In genomic region chr10:40985350-40985749, GRCm38 (mm10) we compare ENCODE assay signal across 11 mouse cellular contexts.
DNase-seq lines count a peak whose midpoint lies in the region; ATAC-seq lines count a peak whose summit lies in the region.
"Had no signal": no experiment of that assay in that cellular context is flagged by ENCODE, and none has a peak within 500 bp of the region (broad histone marks: within the 10 kb centered on the region; RNA-seq: fewer than 3 reads in every experiment).

No protein-coding gene starts in this region.

- no peaks in the 10 kb centered on the region for H3K27me3 ChIP-seq in midbrain, embryonic 10.5 days (ENCODE audit: low read depth, poor library complexity, severe bottlenecking)
- no peaks in the 10 kb centered on the region for H3K27me3 ChIP-seq in midbrain, embryonic 11.5 days (ENCODE audit: control insufficient read depth, insufficient read depth, low read length)
- H3K27me3 ChIP-seq in hindbrain, embryonic 12.5 days: no peaks in the 10 kb centered on the region
- H3K27me3 ChIP-seq in neural tube, embryonic 14.5 days (ENCODE audit: control insufficient read depth, insufficient read depth, low read length): no peaks in the 10 kb centered on the region
- H3K27me3 ChIP-seq: CH12.LX; liver, embryonic 13.5 days had no signal

- H3K9me3 ChIP-seq in midbrain, embryonic 10.5 days (replicated peaks): no peaks in the 10 kb centered on the region
- H3K9me3 ChIP-seq in midbrain, embryonic 11.5 days (ENCODE audit: control insufficient read depth, low read length): no peaks in the 10 kb centered on the region
- no peaks in the 10 kb centered on the region for H3K9me3 ChIP-seq in hindbrain, embryonic 12.5 days (replicated peaks)
- H3K9me3 ChIP-seq in neural tube, embryonic 14.5 days (ENCODE audit: control insufficient read depth, low read length): no peaks in the 10 kb centered on the region
- H3K9me3 ChIP-seq: liver, embryonic 13.5 days had no signal

- no peaks in the 10 kb centered on the region for H3K36me3 ChIP-seq in midbrain, embryonic 10.5 days
- no peaks in the 10 kb centered on the region for H3K36me3 ChIP-seq in midbrain, embryonic 11.5 days (ENCODE audit: control insufficient read depth, insufficient read depth, low read length)
- no peaks in the 10 kb centered on the region for H3K36me3 ChIP-seq in hindbrain, embryonic 12.5 days
- no peaks in the 10 kb centered on the region for H3K36me3 ChIP-seq in neural tube, embryonic 14.5 days (ENCODE audit: control insufficient read depth, insufficient read depth, low read length)
- H3K36me3 ChIP-seq: liver, embryonic 13.5 days had no signal

- 36% methylated on average over 9 of the region's 13 CpGs for WGBS in midbrain, embryonic 10.5 days
- 26% methylated on average over 11 of the region's 13 CpGs for WGBS in midbrain, embryonic 11.5 days
- WGBS in hindbrain, embryonic 12.5 days: 30% methylated on average over 9 of the region's 13 CpGs
- WGBS in neural tube, embryonic 14.5 days: 17% methylated on average over 10 of the region's 13 CpGs

- 0 out of 2 replicates have a peak overlapping the region, but pooled peaks have one; percentile 10 for H3K4me3 ChIP-seq in midbrain, embryonic 10.5 days
- H3K4me3 ChIP-seq in midbrain, embryonic 11.5 days (ENCODE audit: low read depth, low read length): no peak overlapping the region
- H3K4me3 ChIP-seq in hindbrain, embryonic 12.5 days: no peak overlapping the region
- H3K4me3 ChIP-seq in neural tube, embryonic 14.5 days (ENCODE audit: low read depth, low read length): no peak overlapping the region
- H3K4me3 ChIP-seq: liver, embryonic 13.5 days had no signal

- H3K4me1 ChIP-seq in midbrain, embryonic 10.5 days: peaks cover 6% of the 10 kb centered on the region
- H3K4me1 ChIP-seq in midbrain, embryonic 11.5 days (ENCODE audit: control insufficient read depth, insufficient read depth, low read length): no peaks in the 10 kb centered on the region
- peaks cover 4% of the 10 kb centered on the region for H3K4me1 ChIP-seq in hindbrain, embryonic 12.5 days
- no peaks in the 10 kb centered on the region for H3K4me1 ChIP-seq in neural tube, embryonic 14.5 days (ENCODE audit: control insufficient read depth, insufficient read depth, low read length)
- H3K4me1 ChIP-seq: liver, embryonic 13.5 days had no signal

- no peak overlapping the region for H3K9ac ChIP-seq in midbrain, embryonic 11.5 days (ENCODE audit: low read length)
- H3K9ac ChIP-seq in hindbrain, embryonic 12.5 days: no peak overlapping the region
- no peak overlapping the region for H3K9ac ChIP-seq in neural tube, embryonic 14.5 days (replicated peaks; ENCODE audit: low read depth, low read length)
- H3K9ac ChIP-seq: liver, embryonic 13.5 days had no signal

- no peak for ATAC-seq in midbrain, embryonic 11.5 days (ENCODE audit: low FRiP score)
- ATAC-seq in hindbrain, embryonic 12.5 days (ENCODE audit: low FRiP score): peak; percentile 40
- peak; percentile 94 for ATAC-seq in neural tube, embryonic 14.5 days (ENCODE audit: low read depth)

- peak; percentile 26 to 52 for DNase-seq in gastrocnemius, postnatal 4 days (ENCODE audit: low spot score in 2 of 2)
- no peak for DNase-seq in gastrocnemius, adult 18-20 months (ENCODE audit: low spot score)
- DNase-seq in midbrain, embryonic 10.5 days (ENCODE audit: low spot score): no peak
- DNase-seq in midbrain, embryonic 11.5 days (ENCODE audit: low spot score, missing footprints): no peak
- DNase-seq in layer of hippocampus, adult 18-20 months (ENCODE audit: low spot score in 2 of 2): no peak
- no peak for DNase-seq in cerebellum, adult 11-12 months
- DNase-seq: adrenal gland, adult 8-10 months; liver, embryonic 13.5 days had no signal

- peak overlapping the region; percentile 7; the same call in 1 of the 2 replicates for H3K27ac ChIP-seq in midbrain, embryonic 10.5 days (replicated peaks)
- H3K27ac ChIP-seq in midbrain, embryonic 11.5 days (ENCODE audit: low read depth, low read length): no peak overlapping the region
- no peak overlapping the region for H3K27ac ChIP-seq in hindbrain, embryonic 12.5 days
- no peak overlapping the region for H3K27ac ChIP-seq in neural tube, embryonic 14.5 days (ENCODE audit: low read depth, low read length)
- H3K27ac ChIP-seq: liver, embryonic 13.5 days had no signal

- H3K4me2 ChIP-seq in midbrain, embryonic 11.5 days: no peak overlapping the region
- peak overlapping the region; percentile 30; the same call in 1 of the 2 replicates for H3K4me2 ChIP-seq in hindbrain, embryonic 12.5 days (replicated peaks)
- 0 out of 2 replicates have a peak overlapping the region, but pooled peaks have one; percentile 8 for H3K4me2 ChIP-seq in neural tube, embryonic 14.5 days (ENCODE audit: low read depth, low read length)
- H3K4me2 ChIP-seq: liver, embryonic 13.5 days had no signal

Comparison
In these comparisons a context has a peak if more than half of its experiments do, and no peak if none do; other contexts are left out.
1. DNase-seq: peak in gastrocnemius, postnatal 4 days (2 of 2); none in gastrocnemius, adult 18-20 months (single experiment), midbrain, embryonic 10.5 days (single experiment), midbrain, embryonic 11.5 days (single experiment), layer of hippocampus, adult 18-20 months (0 of 2) and cerebellum, adult 11-12 months (single experiment).